Mouse (Mus musculus) G1E (cell line): Measurements from ENCODE around the gene Sema3a. TPM values are rescaled to one million over a fixed set of nuclear protein-coding genes. Genes with fewer than 3 reads are reported as not detected.

Experiments used
- ATAC-seq: 2 replicates; pipeline ENCODE4 v1.8.0; 2016; ENCODE audit warnings: mild to moderate bottlenecking; ENCODE audit not compliant: insufficient number of reproducible peaks, poor library complexity, low FRiP score, severe bottlenecking; ENCODE audit errors: extremely low read depth
- DNase-seq: peaks from one replicate; pipeline ENCODE4 v3.0.0; 2012; ENCODE audit warnings: low spot score
- H3K27me3 ChIP-seq: 2 replicates; pipeline ENCODE4 v1.6.1; 2012; ENCODE audit warnings: mild to moderate bottlenecking, low read length, inconsistent platforms; ENCODE audit not compliant: insufficient read depth
- H3K36me3 ChIP-seq: replicated peaks from 2 replicates; pipeline ENCODE3; 2012; ENCODE audit warnings: mild to moderate bottlenecking, inconsistent platforms
- H3K4me1 ChIP-seq: 2 replicates; pipeline ENCODE4 v1.6.1; 2012; ENCODE audit warnings: low read depth, low read length, inconsistent platforms, mixed read lengths; ENCODE audit not compliant: insufficient read depth
- H3K4me3 ChIP-seq: 2 replicates; pipeline ENCODE4 v1.5.1; 2012; ENCODE audit warnings: low read depth, mild to moderate bottlenecking, inconsistent platforms, low read length, moderate library complexity, mixed read lengths
- H3K9me3 ChIP-seq: replicated peaks from 2 replicates; pipeline ENCODE4 v1.6.1; 2012; ENCODE audit warnings: inconsistent platforms
- CTCF ChIP-seq: IDR thresholded peaks from 2 replicates; pipeline ENCODE4 v1.5.1; 2012; ENCODE audit warnings: low read depth, low read length, inconsistent platforms, mixed read lengths
- GATA1 ChIP-seq: IDR thresholded peaks from 2 replicates; pipeline ENCODE4 v1.6.1; 2012; ENCODE audit warnings: borderline replicate concordance, low read length, inconsistent platforms, mixed read lengths
- GATA2 ChIP-seq: IDR thresholded peaks from 2 replicates; pipeline ENCODE4 v1.6.1; 2012; ENCODE audit warnings: low read depth, low read length, inconsistent platforms, borderline replicate concordance
- POLR2AphosphoS5 ChIP-seq: IDR thresholded peaks from 2 replicates; pipeline ENCODE4 v1.6.1; 2012; ENCODE audit warnings: low read depth, low read length, inconsistent platforms; ENCODE audit not compliant: insufficient replicate concordance
- TAL1 ChIP-seq: conservative IDR thresholded peaks from 2 replicates; pipeline ENCODE4 v1.6.1; 2012; ENCODE audit warnings: low read depth, low read length, inconsistent platforms, mixed read lengths
- polyA plus RNA-seq: library from polyadenylated mRNA; stranded (reverse); fragments of >175 nt; gene quantifications from 2 replicates; pipeline ENCODE4 v1.2.3, GENCODE M21; 2012
- total RNA-seq, 2 experiments: library from RNA; stranded (forward) in 1 of 2; stranded (reverse) in 1 of 2; fragments of 200-1000 nt in 1 of 2; fragments of >200 nt in 1 of 2; fragmentation: Nextera tagmentation in 1 of 2; gene quantifications; 2 replicates each; pipeline ENCODE4 v1.2.3; 2014 to 2017

The Sema3a gene
- 0.44 TPM in 1 of 2 replicates, not detected in the other for total RNA-seq (2014; fragmentation: Nextera tagmentation)
- total RNA-seq (2017) = 0.23 and 0.38 TPM in 2 replicates
- polyA plus RNA-seq = not detected in 2 replicates

DNA sequence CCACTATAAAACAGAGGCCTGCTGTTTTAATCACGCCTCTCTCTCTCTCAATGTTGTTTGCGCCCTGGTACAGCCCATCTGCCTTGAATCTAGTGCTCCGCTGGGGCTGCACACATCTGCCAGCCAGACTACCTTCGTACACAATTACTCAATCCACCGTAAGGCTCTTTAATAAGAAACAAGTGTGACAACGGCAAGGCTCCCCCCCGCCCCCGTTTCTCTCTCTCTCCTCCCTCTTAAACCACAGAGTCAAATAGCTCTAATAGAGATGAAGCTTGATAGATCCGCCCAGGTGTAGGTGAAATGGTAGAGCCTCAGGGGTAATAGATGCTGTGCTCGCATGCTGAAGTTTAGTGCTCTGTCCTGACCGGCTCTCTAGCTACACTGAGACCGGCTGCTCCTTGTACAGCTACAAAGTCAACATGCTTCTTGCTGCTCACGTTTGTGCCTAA lies at the start of gene Sema3a:
Gene Sema3a, plus strand, starts transcription at position 174 of the 452 bp plus-strand sequence.
- no peak for DNase-seq
- Histone ChIP-seq H3K4me1 (no peaks in the 10 kb centered on the region), H3K9me3 (no peaks in the 10 kb centered on the region), H3K27me3 (no peaks in the 10 kb centered on the region), H3K36me3 (no peaks in the 10 kb centered on the region), H3K4me3 (no peak within 1 kb of the TSS)
- no peak for ATAC-seq
- TF ChIP-seq TAL1 (no peak), POLR2AphosphoS5 (no peak), CTCF (no peak), GATA2 (no peak), GATA1 (no peak)

DNA sequence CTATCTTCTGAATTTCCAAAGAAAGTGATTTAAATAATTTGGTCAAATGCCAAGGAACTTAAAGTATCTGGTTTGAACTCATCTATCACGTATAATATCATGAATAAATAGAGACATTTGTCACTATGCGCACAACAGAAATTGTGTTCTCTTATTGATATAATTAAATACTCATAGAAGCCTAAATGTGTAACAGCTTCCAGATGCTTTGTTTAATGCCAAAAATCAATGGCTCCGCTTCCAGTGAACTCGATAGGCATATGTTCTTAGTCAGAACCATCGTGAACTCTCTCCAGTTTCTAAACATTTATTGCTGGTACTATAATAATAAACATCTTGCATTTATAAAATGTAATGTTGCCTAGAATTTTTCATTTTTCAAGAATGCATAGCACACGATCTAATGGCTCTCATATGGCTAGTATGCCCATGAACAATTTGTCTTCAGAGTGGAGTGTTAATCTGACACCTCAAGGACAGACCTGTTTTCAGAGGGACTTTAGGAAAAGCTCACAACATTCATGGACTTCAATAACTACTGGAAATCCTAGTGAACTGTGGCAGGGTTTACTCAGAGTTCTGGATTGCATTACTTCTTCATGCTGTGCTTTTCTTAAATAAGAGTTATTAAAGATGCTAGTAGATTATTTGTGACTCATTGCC lies 40.3 kb upstream of the Sema3a start:
- DNase-seq = no peak
- H3K4me3 ChIP-seq = no peak overlapping the region
- no peak for ATAC-seq
- H3K4me1 ChIP-seq = no peaks in the 10 kb centered on the region
- no peaks in the 10 kb centered on the region for H3K36me3 ChIP-seq
- no peaks in the 10 kb centered on the region for H3K27me3 ChIP-seq
- no peak for TF ChIP-seq GATA1
- no peak for TF ChIP-seq POLR2AphosphoS5
- no peak for TF ChIP-seq GATA2
- no peak for TF ChIP-seq TAL1
- no peak for TF ChIP-seq CTCF
- H3K9me3 ChIP-seq = no peaks in the 10 kb centered on the region

- Histone ChIP-seq H3K4me3 (no peak overlapping the region), H3K4me1 (no peaks in the 10 kb centered on the region), H3K36me3 (no peaks in the 10 kb centered on the region), H3K27me3 (no peaks in the 10 kb centered on the region), H3K9me3 (no peaks in the 10 kb centered on the region)
- TF ChIP-seq CTCF (no peak), GATA1 (no peak), GATA2 (no peak), POLR2AphosphoS5 (no peak)
- DNase-seq = no peak
- no peak for ATAC-seq
Measured at GRCm38 (mm10) chr5:13090431-13090830, 34.8 kb upstream of the Sema3a start.

GRCm38 (mm10) chr5:13109522-13109921 lies 15.7 kb upstream of the Sema3a start:
- H3K36me3 ChIP-seq = no peaks in the 10 kb centered on the region
- H3K27me3 ChIP-seq = no peaks in the 10 kb centered on the region
- no peak for ATAC-seq
- H3K9me3 ChIP-seq = no peaks in the 10 kb centered on the region
- TF ChIP-seq POLR2AphosphoS5 (no peak), TAL1 (no peak), GATA2 (no peak), CTCF (no peak), GATA1 (no peak)
- H3K4me3 ChIP-seq = no peak overlapping the region
- no peak for DNase-seq
- H3K4me1 ChIP-seq = no peaks in the 10 kb centered on the region

- ATAC-seq (no peak), DNase-seq (no peak)
- no peaks in the 10 kb centered on the region for H3K9me3 ChIP-seq
- no peaks in the 10 kb centered on the region for H3K4me1 ChIP-seq
- H3K36me3 ChIP-seq = no peaks in the 10 kb centered on the region
- no peak overlapping the region for H3K4me3 ChIP-seq
- no peaks in the 10 kb centered on the region for H3K27me3 ChIP-seq
- TF ChIP-seq CTCF = no peak
- TF ChIP-seq GATA1 = no peak
- no peak for TF ChIP-seq TAL1
- TF ChIP-seq POLR2AphosphoS5 = no peak
- no peak for TF ChIP-seq GATA2
Measured at GRCm38 (mm10) chr5:13117236-13117635, 8.0 kb upstream of the Sema3a start.

GRCm38 (mm10) chr5:13125757-13126156 lies 543 bp downstream of the Sema3a start:
- Histone ChIP-seq H3K27me3 (no peaks in the 10 kb centered on the region), H3K9me3 (no peaks in the 10 kb centered on the region), H3K4me3 (no peak overlapping the region), H3K36me3 (no peaks in the 10 kb centered on the region), H3K4me1 (no peaks in the 10 kb centered on the region)
- DNase-seq = no peak
- no peak for TF ChIP-seq POLR2AphosphoS5
- TF ChIP-seq TAL1 = no peak
- TF ChIP-seq GATA2 = no peak
- no peak for TF ChIP-seq GATA1
- no peak for TF ChIP-seq CTCF
- ATAC-seq = no peak

- ATAC-seq = no peak
Measured at GRCm38 (mm10) chr5:13126196-13126595, 982 bp downstream of the Sema3a start.

More at GRCm38 (mm10) chr5:13126196-13126595, 982 bp downstream of the Sema3a start:
- H3K4me1 ChIP-seq = no peaks in the 10 kb centered on the region
- H3K4me3 ChIP-seq = no peak overlapping the region
- no peaks in the 10 kb centered on the region for H3K27me3 ChIP-seq
- no peaks in the 10 kb centered on the region for H3K36me3 ChIP-seq
- no peaks in the 10 kb centered on the region for H3K9me3 ChIP-seq
- DNase-seq = no peak
- TF ChIP-seq TAL1 (no peak), GATA2 (no peak), GATA1 (no peak), POLR2AphosphoS5 (no peak), CTCF (no peak)
